Mouse (Mus musculus) limb, embryonic 13.5 days (tissue): ENCODE results near the gene Cerk. TPM values are rescaled to one million over a fixed set of nuclear protein-coding genes. Genes with fewer than 3 reads are reported as not detected.
A peak's percentile ranks its signal among the peaks of the same experiment; 100 is the strongest.

Experiments
- ATAC-seq: fragments of 200-750 bp; cut with Nextera tagmentation; 2 replicates; pipeline ENCODE4 v1.8.0; 2017; ENCODE audit warnings: low read depth, moderate number of reproducible peaks, moderate TSS enrichment; ENCODE audit not compliant: low FRiP score
- H3K27ac ChIP-seq: fragments of 300-500 bp; sonication (generic); 2 replicates; pipeline ENCODE4 v1.5.1; 2015; ENCODE audit warnings: inconsistent platforms, mild to moderate bottlenecking, moderate library complexity
- H3K27me3 ChIP-seq: fragments of 300-500 bp; sonication (generic); 2 replicates; pipeline ENCODE4 v1.6.1; 2015; ENCODE audit warnings: mild to moderate bottlenecking, inconsistent platforms
- H3K36me3 ChIP-seq: fragments of 300-500 bp; sonication (generic); 2 replicates; pipeline ENCODE4 v1.6.1; 2015; ENCODE audit warnings: inconsistent platforms, mild to moderate bottlenecking, moderate library complexity
- H3K4me1 ChIP-seq: fragments of 300-500 bp; sonication (generic); 2 replicates; pipeline ENCODE4 v1.6.1; 2015; ENCODE audit warnings: inconsistent platforms
- H3K4me2 ChIP-seq: fragments of 300-500 bp; sonication (generic); replicated peaks from 2 replicates; pipeline ENCODE4 v1.6.1; 2015; ENCODE audit warnings: inconsistent platforms, mild to moderate bottlenecking, moderate library complexity
- H3K4me3 ChIP-seq: fragments of 300-500 bp; sonication (generic); 2 replicates; pipeline ENCODE4 v1.5.1; 2015; ENCODE audit warnings: moderate library complexity, mild to moderate bottlenecking, inconsistent platforms
- H3K9ac ChIP-seq: fragments of 300-500 bp; sonication (generic); 2 replicates; pipeline ENCODE4 v1.6.1; 2015; ENCODE audit warnings: mild to moderate bottlenecking, inconsistent platforms
- H3K9me3 ChIP-seq: fragments of 300-500 bp; sonication (generic); 2 replicates; pipeline ENCODE4 v1.6.1; 2016; ENCODE audit warnings: inconsistent platforms
- WGBS: fragments of 180-500 bp; shearing (Covaris S2); methylation state at CpG from one replicate; pipeline ENCODE4 v1.1.7; 2015; 5-methylcytosine and 5-hydroxymethylcytosine counted together
- polyA plus RNA-seq: library from polyadenylated mRNA; unstranded; fragments of >200 nt; fragmentation: Nextera tagmentation; extraction: Ambion mirVana; gene quantifications from 2 replicates; pipeline ENCODE4 v1.2.1, GENCODE M21; 2015

Gene Cerk
- 17.4 and 18.6 TPM in 2 replicates for polyA plus RNA-seq

DNA sequence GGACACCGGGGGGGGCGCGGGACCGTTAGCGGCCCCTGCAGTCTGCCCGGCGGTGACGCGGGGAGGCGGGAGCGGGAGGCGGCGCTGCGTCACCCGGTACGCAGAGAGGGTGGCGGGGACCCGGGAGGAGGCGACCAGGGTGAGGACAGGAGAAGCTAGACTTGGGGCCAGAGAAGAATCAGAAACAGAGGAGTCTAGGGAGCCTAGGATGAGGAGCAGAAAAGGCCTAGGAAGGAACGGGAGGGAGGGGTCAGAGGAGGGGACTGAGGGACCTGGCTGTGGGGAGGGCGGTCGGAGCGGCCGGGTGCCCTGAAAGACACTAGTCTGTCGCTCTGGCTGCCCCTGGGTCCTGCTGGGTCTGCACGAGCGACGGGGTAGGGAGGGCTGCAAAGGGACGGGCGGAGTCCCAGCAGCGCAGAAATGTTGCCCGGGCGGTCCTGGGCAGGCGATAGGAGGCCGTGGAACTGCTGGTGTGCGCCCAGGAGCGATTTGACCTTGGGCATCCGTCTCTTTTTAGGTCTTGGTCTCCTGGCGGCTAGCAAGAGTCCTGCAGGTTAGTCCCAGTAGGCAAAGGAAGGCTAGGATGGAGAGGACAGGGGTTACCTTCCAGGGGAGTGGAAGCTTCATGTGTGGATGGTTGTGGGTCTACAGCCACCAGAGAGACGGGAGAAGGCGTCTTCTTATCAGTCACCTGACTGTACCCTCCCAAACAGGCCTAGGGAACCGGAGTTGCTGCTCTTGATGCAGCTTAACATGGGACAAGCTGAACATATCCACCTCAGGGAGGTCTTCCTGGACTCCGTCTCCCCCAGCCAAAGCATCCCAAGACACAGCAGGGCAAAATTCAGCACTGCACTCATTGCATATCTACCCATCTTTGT is at the start of gene Cerk:
Gene Cerk (minus strand): TSS at position 453 of the 881 bp plus-strand sequence.
- H3K4me2 ChIP-seq = peak within 1 kb of the TSS; percentile 90
- peak within 1 kb of the TSS; percentile 95 for H3K9ac ChIP-seq
- peak within 1 kb of the TSS; percentile 76; the same call in 1 of the 2 replicates for H3K27ac ChIP-seq
- no peaks in the 10 kb centered on the region for H3K9me3 ChIP-seq
- H3K27me3 ChIP-seq = no peaks in the 10 kb centered on the region
- peak within 1 kb of the TSS; percentile 88 for H3K4me3 ChIP-seq
- peaks cover 44% of the 10 kb centered on the region for H3K4me1 ChIP-seq
- 2% methylated on average over 42 of the region's 43 CpGs for WGBS
- peak; percentile 69; the same call in 1 of the 2 replicates for ATAC-seq
- H3K36me3 ChIP-seq = no peaks in the 10 kb centered on the region

DNA sequence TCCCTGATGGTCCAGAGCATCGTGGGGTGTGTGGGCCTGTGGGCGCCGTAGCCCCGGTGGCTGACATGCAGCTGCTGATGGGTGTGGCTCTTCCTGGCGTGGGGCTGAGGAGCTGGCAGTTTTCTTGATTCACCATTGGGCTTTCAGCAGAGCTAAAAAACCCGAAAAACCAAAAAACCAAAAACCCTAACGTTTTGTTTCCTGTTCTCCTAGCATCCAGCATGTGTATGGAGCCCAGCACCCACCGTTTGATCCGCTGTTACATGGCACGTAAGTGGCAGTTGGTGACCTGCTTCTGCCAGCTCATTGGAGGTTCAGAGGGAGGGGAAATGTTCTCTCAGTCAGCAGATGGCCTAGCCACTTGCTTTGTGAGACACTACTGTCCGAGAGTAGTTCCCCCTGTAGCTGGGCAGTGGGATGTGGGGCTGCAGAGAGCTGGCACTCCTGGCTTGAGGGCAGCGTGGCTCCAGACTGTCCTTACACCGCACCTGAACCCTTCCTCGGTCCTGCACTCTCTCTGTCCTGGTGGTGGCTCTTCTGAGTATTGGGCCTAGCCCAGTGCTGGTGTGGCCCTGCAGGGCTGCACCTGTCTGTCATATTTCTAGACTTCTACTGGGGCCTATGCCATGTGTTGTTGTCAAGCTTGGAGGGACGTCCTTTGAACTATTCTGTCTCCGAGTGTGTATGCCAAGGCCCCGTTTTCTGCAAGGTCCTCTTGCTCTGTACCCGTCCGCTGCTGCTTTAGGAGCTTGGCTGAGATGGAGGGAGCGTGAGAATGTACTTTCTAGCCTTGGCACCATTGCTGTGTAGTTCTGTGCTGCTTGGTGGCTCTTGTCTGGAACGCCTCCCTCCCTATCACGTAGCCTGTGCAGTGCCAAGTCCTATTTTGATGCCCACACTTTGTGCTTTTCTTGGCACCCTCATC is 48.8 kb upstream of the Cerk start:
- no peaks in the 10 kb centered on the region for H3K9me3 ChIP-seq
- H3K4me1 ChIP-seq = peaks cover 26% of the 10 kb centered on the region
- no peak overlapping the region for H3K4me3 ChIP-seq
- no peaks in the 10 kb centered on the region for H3K27me3 ChIP-seq
- H3K36me3 ChIP-seq = peaks cover 13% of the 10 kb centered on the region
- ATAC-seq = no peak
- no peak overlapping the region for H3K9ac ChIP-seq
- no peak overlapping the region for H3K27ac ChIP-seq
- no peak overlapping the region for H3K4me2 ChIP-seq
- WGBS = 82% methylated on average over 22 of the region's 22 CpGs

DNA sequence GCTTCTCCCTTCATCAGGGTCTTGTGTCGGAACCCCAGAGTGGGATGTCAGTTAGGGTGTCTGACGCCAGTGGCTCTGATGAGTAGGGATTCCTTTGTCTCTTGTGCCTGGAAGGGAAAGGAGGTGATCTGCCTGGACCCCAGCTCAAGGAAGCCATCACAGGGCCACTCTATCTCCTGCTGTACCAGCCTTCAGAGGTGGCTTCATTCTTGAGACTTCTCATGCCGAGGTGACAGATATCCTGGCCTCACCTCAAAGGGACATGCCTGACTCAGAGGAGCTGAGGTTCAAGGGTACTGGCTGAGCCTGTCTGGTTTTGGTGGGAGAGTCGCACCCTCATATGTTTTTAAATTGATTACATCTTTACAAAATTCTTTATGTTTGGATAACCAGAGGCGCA is 48.1 kb upstream of the Cerk start:
- Histone ChIP-seq H3K9me3 (no peaks in the 10 kb centered on the region), H3K27ac (no peak overlapping the region), H3K27me3 (no peaks in the 10 kb centered on the region), H3K36me3 (peaks cover 10% of the 10 kb centered on the region), H3K9ac (no peak overlapping the region), H3K4me1 (peaks cover 33% of the 10 kb centered on the region), H3K4me2 (no peak overlapping the region), H3K4me3 (no peak overlapping the region)
- ATAC-seq = no peak
- 86% methylated on average over 5 of the region's 5 CpGs for WGBS

DNA sequence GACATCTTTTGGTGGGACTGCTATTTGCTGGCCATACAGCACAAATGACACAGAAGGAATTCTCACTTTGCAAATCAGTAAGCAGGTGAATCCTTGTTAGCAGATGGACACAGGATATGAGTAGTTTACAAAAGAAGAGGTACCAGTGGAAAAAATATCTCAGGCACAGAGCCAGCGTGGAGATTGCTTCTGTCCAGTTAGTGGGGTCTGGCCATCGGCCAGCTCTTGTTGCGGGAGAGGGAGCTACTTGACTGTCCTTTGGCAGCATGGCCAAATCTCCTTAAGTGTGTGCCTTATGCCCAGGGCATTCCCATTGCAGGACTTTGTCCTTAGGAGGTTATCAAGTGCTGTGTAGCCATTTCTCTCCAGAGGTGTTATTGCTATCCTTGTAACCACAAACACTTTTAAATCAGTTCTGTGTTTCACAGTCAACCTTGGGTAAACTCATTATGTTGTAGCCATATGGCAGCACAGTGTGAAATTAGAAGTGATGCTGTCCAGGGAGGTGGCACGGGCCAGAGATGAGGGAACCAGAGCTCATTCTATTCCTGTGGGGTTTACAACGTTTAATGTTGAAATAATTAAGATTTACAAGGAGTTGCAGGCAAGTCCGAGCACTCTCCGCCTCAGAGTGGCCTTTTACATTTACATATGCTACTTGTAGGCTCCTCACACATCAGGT is 46.0 kb upstream of the Cerk start:
- Histone ChIP-seq H3K4me3 (no peak overlapping the region), H3K4me1 (peaks cover 35% of the 10 kb centered on the region), H3K36me3 (peaks cover 7% of the 10 kb centered on the region), H3K9me3 (no peaks in the 10 kb centered on the region), H3K27me3 (no peaks in the 10 kb centered on the region), H3K27ac (no peak overlapping the region), H3K4me2 (no peak overlapping the region), H3K9ac (no peak overlapping the region)
- 25% methylated on average over 7 of the region's 7 CpGs for WGBS
- no peak for ATAC-seq

DNA sequence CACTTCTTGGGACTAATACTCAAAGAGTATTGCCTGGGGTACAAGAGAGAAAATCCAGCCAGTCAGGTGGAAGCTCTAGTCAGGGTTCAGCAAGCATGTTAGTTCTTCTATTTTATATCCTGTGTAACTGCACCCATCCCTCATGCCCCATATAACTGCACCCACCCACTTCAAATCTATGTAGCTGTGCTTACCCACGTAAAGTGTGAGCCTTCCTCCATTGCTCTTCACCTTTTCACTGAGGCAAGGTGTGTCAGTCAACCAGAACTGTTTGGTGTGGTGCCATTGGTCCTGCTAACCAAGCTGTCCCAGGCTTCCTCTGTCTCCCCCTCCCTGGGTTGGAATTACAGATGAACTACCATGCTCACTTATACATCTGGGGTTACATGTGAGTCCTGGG is 45.2 kb upstream of the Cerk start:
- Histone ChIP-seq H3K4me2 (no peak overlapping the region), H3K9me3 (no peaks in the 10 kb centered on the region), H3K9ac (no peak overlapping the region), H3K27ac (no peak overlapping the region), H3K4me3 (no peak overlapping the region), H3K27me3 (no peaks in the 10 kb centered on the region), H3K4me1 (peaks cover 35% of the 10 kb centered on the region), H3K36me3 (peaks cover 7% of the 10 kb centered on the region)
- WGBS = 65% methylated on average over 1 of the region's 1 CpGs
- ATAC-seq = no peak

DNA sequence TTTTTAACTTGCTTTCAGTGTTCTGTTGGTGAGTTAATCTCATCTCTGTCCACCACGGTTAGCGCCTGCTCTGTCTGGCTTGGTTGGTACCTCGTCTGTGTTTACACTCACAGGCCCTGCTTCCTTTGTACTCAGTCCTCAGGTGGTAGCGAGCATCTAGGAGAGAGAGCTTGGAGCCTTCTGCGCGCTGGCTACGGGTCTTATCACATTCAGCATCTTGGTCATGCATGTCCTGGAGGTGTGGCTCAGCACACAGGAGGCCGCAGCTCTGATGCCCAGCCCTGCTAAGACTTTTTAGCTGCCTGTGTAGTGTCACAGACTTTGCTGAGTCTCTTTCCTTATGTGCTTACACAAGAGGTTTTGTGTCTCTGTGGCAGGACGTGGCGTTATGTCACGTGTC is 43.7 kb upstream of the Cerk start:
- H3K9me3 ChIP-seq = no peaks in the 10 kb centered on the region
- H3K27me3 ChIP-seq = no peaks in the 10 kb centered on the region
- no peak overlapping the region for H3K4me3 ChIP-seq
- H3K9ac ChIP-seq = no peak overlapping the region
- H3K27ac ChIP-seq = no peak overlapping the region
- 64% methylated on average over 11 of the region's 11 CpGs for WGBS
- H3K4me1 ChIP-seq = peaks cover 35% of the 10 kb centered on the region
- no peaks in the 10 kb centered on the region for H3K36me3 ChIP-seq
- H3K4me2 ChIP-seq = peak overlapping the region; percentile 7; the same call in 1 of the 2 replicates
- no peak for ATAC-seq

DNA sequence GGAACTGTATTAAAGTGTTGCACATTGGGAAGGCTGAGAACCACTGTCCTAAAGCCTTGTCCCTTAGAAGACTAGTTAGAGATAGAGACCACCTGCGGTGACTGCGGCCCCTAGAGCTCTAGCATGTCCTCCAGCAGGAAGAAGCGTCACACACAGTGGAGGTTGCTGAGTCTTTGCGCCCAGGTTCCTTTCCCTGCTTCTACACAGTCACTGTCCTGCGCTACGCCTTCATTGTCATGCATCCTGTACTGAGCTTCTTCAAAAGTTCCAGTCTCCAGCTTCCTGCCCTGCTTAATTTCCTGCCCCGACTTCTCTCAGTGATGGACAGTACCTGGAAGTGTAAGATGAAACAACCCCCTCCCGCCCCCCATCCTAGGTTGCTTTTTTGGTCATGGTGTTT is 43.1 kb upstream of the Cerk start:
- WGBS = 82% methylated on average over 8 of the region's 8 CpGs
- Histone ChIP-seq H3K4me3 (no peak overlapping the region), H3K4me2 (no peak overlapping the region), H3K4me1 (peaks cover 35% of the 10 kb centered on the region), H3K27ac (no peak overlapping the region), H3K27me3 (no peaks in the 10 kb centered on the region), H3K9me3 (no peaks in the 10 kb centered on the region), H3K9ac (no peak overlapping the region), H3K36me3 (peaks cover 2% of the 10 kb centered on the region; the same call in 1 of the 2 replicates)
- no peak for ATAC-seq

DNA sequence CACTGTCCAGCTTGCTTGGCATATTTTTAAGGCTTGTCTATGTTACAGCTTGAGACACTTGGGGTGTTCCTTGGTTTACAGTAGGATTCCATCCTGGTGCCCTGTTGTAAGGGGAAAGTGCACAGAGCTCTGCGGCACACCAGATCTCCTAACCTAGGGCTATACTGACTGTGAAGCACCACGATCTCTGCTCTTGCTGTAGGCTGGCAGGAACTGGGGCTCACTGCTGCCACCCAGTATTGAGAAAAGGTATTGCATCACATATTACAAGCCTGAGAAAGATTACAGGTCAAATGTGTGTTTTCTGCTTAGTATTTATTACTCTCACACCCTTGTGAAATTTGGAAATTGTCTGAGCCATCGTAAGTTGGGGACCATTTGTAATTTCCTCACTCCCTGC is 42.2 kb upstream of the Cerk start:
- peaks cover 5% of the 10 kb centered on the region; the same call in 1 of the 2 replicates for H3K9me3 ChIP-seq
- no peaks in the 10 kb centered on the region for H3K27me3 ChIP-seq
- no peak overlapping the region for H3K9ac ChIP-seq
- H3K4me1 ChIP-seq = peaks cover 35% of the 10 kb centered on the region
- H3K4me3 ChIP-seq = no peak overlapping the region
- no peak overlapping the region for H3K4me2 ChIP-seq
- ATAC-seq = no peak
- peaks cover 4% of the 10 kb centered on the region; the same call in 1 of the 2 replicates for H3K36me3 ChIP-seq
- H3K27ac ChIP-seq = no peak overlapping the region
- 37% methylated on average over 3 of the region's 3 CpGs for WGBS

DNA sequence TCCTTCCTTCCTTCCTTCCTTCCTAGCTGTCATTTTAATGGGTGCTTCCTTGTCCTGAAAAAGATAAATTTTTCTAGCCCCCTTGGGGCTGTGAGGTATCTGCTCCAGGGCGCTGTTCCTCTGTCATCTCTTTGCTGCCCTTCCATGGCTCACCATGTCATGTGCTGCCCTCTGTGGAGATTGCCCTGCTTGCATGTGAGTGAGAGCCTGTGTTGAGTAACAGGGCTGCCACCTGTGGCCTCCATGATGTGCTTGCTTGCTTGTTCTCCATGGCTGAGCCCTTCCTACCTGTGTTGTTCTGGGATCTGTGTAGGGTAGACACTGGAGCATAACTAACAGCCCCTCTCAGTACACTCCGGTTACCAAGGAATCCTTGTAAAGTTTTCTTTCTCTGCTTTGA is 41.0 kb upstream of the Cerk start:
- ATAC-seq = no peak
- WGBS = 85% methylated on average over 2 of the region's 2 CpGs
- peaks cover 5% of the 10 kb centered on the region; the same call in 1 of the 2 replicates for H3K9me3 ChIP-seq
- no peak overlapping the region for H3K4me2 ChIP-seq
- H3K36me3 ChIP-seq = peaks cover 4% of the 10 kb centered on the region; the same call in 1 of the 2 replicates
- H3K9ac ChIP-seq = no peak overlapping the region
- peaks cover 31% of the 10 kb centered on the region for H3K4me1 ChIP-seq
- H3K4me3 ChIP-seq = no peak overlapping the region
- no peaks in the 10 kb centered on the region for H3K27me3 ChIP-seq
- no peak overlapping the region for H3K27ac ChIP-seq

DNA sequence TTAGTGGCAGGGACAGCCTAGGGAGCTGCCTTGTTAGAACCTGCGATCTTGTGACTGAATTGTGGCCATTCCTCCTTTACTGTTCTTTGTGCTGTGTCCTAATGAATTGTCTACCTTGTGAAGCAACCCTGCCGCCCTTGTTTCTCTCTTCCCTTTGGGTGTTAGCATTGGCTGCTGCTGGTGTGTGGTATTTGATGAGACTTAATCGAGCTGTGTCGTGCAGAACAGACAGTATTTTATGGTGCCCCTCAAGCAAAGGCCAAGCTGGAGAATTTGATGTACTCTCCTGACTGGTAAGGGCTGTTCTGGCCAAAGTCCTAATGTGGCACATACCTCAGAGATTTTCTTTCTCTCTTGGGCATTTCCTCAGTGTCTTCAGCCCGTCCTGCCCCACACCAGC is 40.3 kb upstream of the Cerk start:
- Histone ChIP-seq H3K27me3 (no peaks in the 10 kb centered on the region), H3K27ac (no peak overlapping the region), H3K9me3 (peaks cover 5% of the 10 kb centered on the region; the same call in 1 of the 2 replicates), H3K4me3 (no peak overlapping the region), H3K4me1 (peaks cover 24% of the 10 kb centered on the region), H3K36me3 (peaks cover 4% of the 10 kb centered on the region; the same call in 1 of the 2 replicates), H3K4me2 (no peak overlapping the region), H3K9ac (no peak overlapping the region)
- WGBS = 78% methylated on average over 5 of the region's 5 CpGs
- no peak for ATAC-seq

DNA sequence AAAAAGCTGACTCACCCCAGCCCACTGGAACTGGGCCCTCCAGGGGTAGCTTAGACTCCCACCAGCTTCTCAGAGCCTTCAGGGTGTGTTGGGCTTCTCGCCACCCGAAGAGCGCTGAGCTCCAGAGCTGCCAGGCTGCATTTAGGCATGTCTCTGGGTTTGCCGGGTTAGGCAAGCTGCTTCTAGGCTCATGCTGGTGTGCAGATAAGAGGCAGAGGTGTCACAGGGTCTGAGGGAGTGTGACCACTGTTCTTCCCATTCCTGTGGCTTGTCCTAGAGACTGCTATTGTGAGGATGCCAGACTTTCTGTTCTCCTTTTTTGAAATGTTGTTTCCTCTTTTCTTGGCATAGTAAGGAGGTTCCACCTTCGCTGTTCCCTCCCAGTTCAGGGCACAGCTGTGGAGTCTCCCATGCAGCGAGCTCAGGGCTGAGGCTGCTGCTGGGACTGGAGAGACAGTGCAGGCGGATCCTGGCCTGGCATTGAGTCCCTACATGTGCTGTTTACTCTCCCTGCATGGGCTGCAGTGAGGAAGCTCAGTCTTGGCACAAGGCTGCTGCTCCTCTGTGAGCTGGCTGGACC is 39.1 kb upstream of the Cerk start:
- Histone ChIP-seq H3K4me1 (peaks cover 12% of the 10 kb centered on the region), H3K4me2 (no peak overlapping the region), H3K9ac (no peak overlapping the region), H3K9me3 (peaks cover 5% of the 10 kb centered on the region; the same call in 1 of the 2 replicates), H3K27me3 (no peaks in the 10 kb centered on the region), H3K4me3 (no peak overlapping the region), H3K36me3 (peaks cover 4% of the 10 kb centered on the region; the same call in 1 of the 2 replicates), H3K27ac (no peak overlapping the region)
- 87% methylated on average over 7 of the region's 7 CpGs for WGBS
- ATAC-seq = no peak
